18 mouse cellular contexts compared by ENCODE assay signal in genomic region chr5:66128948-66129347, GRCm38 (mm10).
"Had no signal": no experiment of that assay in that cellular context is flagged by ENCODE, and none has a peak within 500 bp of the region (broad histone marks: within the 10 kb centered on the region; RNA-seq: fewer than 3 reads in every experiment).

No protein-coding gene starts in this region.

- H3K4me1 ChIP-seq: megakaryocyte, embryonic 14.5 days; midbrain, embryonic 13.5 days; neural tube, embryonic 12.5 days had no signal

- H3K4me3 ChIP-seq: liver, embryonic 15.5 days; lung, embryonic 15.5 days; megakaryocyte, embryonic 14.5 days; midbrain, embryonic 13.5 days; midbrain, embryonic 15.5 days; neural tube, embryonic 12.5 days had no signal

- H3K27me3 ChIP-seq: liver, embryonic 15.5 days; lung, embryonic 15.5 days; midbrain, embryonic 13.5 days; midbrain, embryonic 15.5 days; neural tube, embryonic 12.5 days had no signal

- DNase-seq: liver, postnatal 0 days; lung, adult 2 months; lung, postnatal 14 days; lung, postnatal 36 days; retina, postnatal 1 day; right cerebral cortex, adult 18-20 months; right cerebral cortex, postnatal 25 days; right cerebral cortex, postnatal 4 days; spleen, adult 18-20 months; thymus, adult 18-20 months; thymus, postnatal 14 days; thymus, postnatal 36 days had no signal

- H3K27ac ChIP-seq: liver, embryonic 15.5 days; lung, embryonic 15.5 days; midbrain, embryonic 13.5 days; midbrain, embryonic 15.5 days; neural tube, embryonic 12.5 days had no signal

- H3K36me3 ChIP-seq: liver, embryonic 15.5 days; lung, embryonic 15.5 days; midbrain, embryonic 13.5 days; midbrain, embryonic 15.5 days; neural tube, embryonic 12.5 days had no signal

- H3K9me3 ChIP-seq: liver, embryonic 15.5 days; lung, embryonic 15.5 days; midbrain, embryonic 13.5 days; midbrain, embryonic 15.5 days; neural tube, embryonic 12.5 days had no signal
